ENCODE assay signal across 8 mouse cellular contexts in genomic region chr10:120428430-120429198, GRCm38 (mm10). TPM values are rescaled to one million over a fixed set of nuclear protein-coding genes. Genes with fewer than 3 reads are reported as not detected.
DNase-seq lines count a peak whose midpoint lies in the region; ATAC-seq and TF ChIP-seq lines count a peak whose summit lies in the region.

No protein-coding gene starts in this region.

- peak; percentile 58 for ATAC-seq in intestine, postnatal 0 days
- ATAC-seq in lung, embryonic 15.5 days (ENCODE audit: borderline replicate concordance, extremely low read depth, low FRiP score, low TSS enrichment) = peak; percentile 20; the same call in 1 of the 2 replicates

- H3K4me2 ChIP-seq in intestine, postnatal 0 days (replicated peaks; ENCODE audit: low read depth) = peak overlapping the region; percentile 52
- peak overlapping the region; percentile 38 for H3K4me2 ChIP-seq in lung, embryonic 15.5 days

- no peak overlapping the region for H3K9ac ChIP-seq in intestine, postnatal 0 days (ENCODE audit: low read depth, low read length)
- peak overlapping the region; percentile 21 for H3K9ac ChIP-seq in lung, embryonic 15.5 days

- 56% methylated on average over 33 of the region's 33 CpGs for WGBS in intestine, postnatal 0 days
- WGBS in lung, embryonic 15.5 days = 52% methylated on average over 33 of the region's 33 CpGs

- H3K27me3 ChIP-seq in intestine, postnatal 0 days (replicated peaks; ENCODE audit: control insufficient read depth, insufficient read depth, low read length) = no peaks in the 10 kb centered on the region
- H3K27me3 ChIP-seq in lung, embryonic 15.5 days = no peaks in the 10 kb centered on the region

- DNase-seq in ovary, adult 18-20 months (ENCODE audit: low spot score) = peak; percentile 43
- DNase-seq in ovary, postnatal 10 days (ENCODE audit: low spot score) = no peak
- DNase-seq in cerebellum, postnatal 10 days = peak; percentile 71 to 85
- DNase-seq in gastrocnemius, postnatal 36 days = peak; percentile 47 to 59
- DNase-seq in right cerebral cortex, postnatal 14 days = peak; percentile 7
- no peak for DNase-seq in c-Kit-positive CD71-positive TER-119-positive erythroid progenitor cells, embryonic 14.5 days (ENCODE audit: low spot score)

- no peaks in the 10 kb centered on the region; the same call in 1 of the 2 replicates for H3K36me3 ChIP-seq in intestine, postnatal 0 days (ENCODE audit: control insufficient read depth, insufficient read depth)
- no peaks in the 10 kb centered on the region for H3K36me3 ChIP-seq in lung, embryonic 15.5 days

- TF ChIP-seq CTCF in intestine, postnatal 0 days (IDR thresholded peaks at IDR 0.05; ENCODE audit: low read depth) = no peak

- H3K9me3 ChIP-seq in intestine, postnatal 0 days (ENCODE audit: control insufficient read depth) = no peaks in the 10 kb centered on the region
- H3K9me3 ChIP-seq in lung, embryonic 15.5 days = no peaks in the 10 kb centered on the region

- no peak overlapping the region for H3K4me3 ChIP-seq in intestine, postnatal 0 days (ENCODE audit: low read depth, low read length)
- no peak overlapping the region for H3K4me3 ChIP-seq in lung, embryonic 15.5 days

- intact Hi-C loops in gastrocnemius, postnatal 36 days (cut with DNase I) = no loop called here

- 0 out of 2 replicates have a peak, but pooled peaks cover 7% of the 10 kb centered on the region for H3K4me1 ChIP-seq in intestine, postnatal 0 days (replicated peaks; ENCODE audit: control insufficient read depth, insufficient read depth, low read length)
- peaks cover 52% of the 10 kb centered on the region for H3K4me1 ChIP-seq in lung, embryonic 15.5 days

- peak overlapping the region; percentile 41 for H3K27ac ChIP-seq in intestine, postnatal 0 days (ENCODE audit: low read depth, low read length)
- peak overlapping the region; percentile 68 for H3K27ac ChIP-seq in lung, embryonic 15.5 days

RNA-seq across cellular contexts. Expression of gene Hmga2, which starts 47.7 kb away (rescaled TPM):
- not detected for total RNA-seq in gastrocnemius, postnatal 36 days (2021)
- polyA plus RNA-seq in intestine, postnatal 0 days (2015; fragmentation: Nextera tagmentation; extraction: Ambion mirVana) = 4.3 TPM in 2 replicates
- 7.8 and 8.7 TPM in 2 replicates for polyA plus RNA-seq in lung, embryonic 15.5 days (2015; fragmentation: Nextera tagmentation; extraction: Ambion mirVana)

Comparison
In these comparisons a context has a peak if more than half of its experiments do, and no peak if none do; other contexts are left out.
1. DNase-seq: peak in ovary, adult 18-20 months (single experiment), cerebellum, postnatal 10 days (2 of 2), gastrocnemius, postnatal 36 days (2 of 2) and right cerebral cortex, postnatal 14 days (single experiment); none in ovary, postnatal 10 days (single experiment) and c-Kit-positive CD71-positive TER-119-positive erythroid progenitor cells, embryonic 14.5 days (single experiment).